Comparison of ENCODE assay signal across 19 mouse cellular contexts in genomic region chr9:41126723-41127122, GRCm38 (mm10).
"Had no signal": no experiment of that assay in that cellular context is flagged by ENCODE, and none has a peak within 500 bp of the region (broad histone marks: within the 10 kb centered on the region; RNA-seq: fewer than 3 reads in every experiment).

No protein-coding gene starts in this region.

- H3K4me2 ChIP-seq: liver, embryonic 13.5 days; liver, embryonic 15.5 days; lung, embryonic 15.5 days; midbrain, embryonic 11.5 days; midbrain, embryonic 13.5 days; midbrain, embryonic 15.5 days; neural tube, embryonic 12.5 days; stomach, embryonic 15.5 days had no signal

- ATAC-seq: liver, postnatal 0 days; lung, postnatal 0 days; midbrain, embryonic 13.5 days; midbrain, embryonic 15.5 days had no signal

- H3K4me1 ChIP-seq: stomach, embryonic 15.5 days had no signal

- H3K9ac ChIP-seq: liver, embryonic 13.5 days; liver, embryonic 15.5 days; liver, postnatal 0 days; lung, embryonic 15.5 days; midbrain, embryonic 13.5 days; midbrain, embryonic 15.5 days; neural tube, embryonic 12.5 days; stomach, embryonic 15.5 days had no signal

- H3K4me3 ChIP-seq: liver, embryonic 13.5 days; liver, embryonic 15.5 days; lung, embryonic 15.5 days; midbrain, embryonic 13.5 days; midbrain, embryonic 15.5 days; neural tube, embryonic 12.5 days; stomach, embryonic 15.5 days had no signal

- H3K27me3 ChIP-seq: liver, embryonic 13.5 days; liver, embryonic 15.5 days; lung, embryonic 15.5 days; midbrain, embryonic 13.5 days; midbrain, embryonic 15.5 days; neural tube, embryonic 12.5 days; stomach, embryonic 15.5 days had no signal

- H3K9me3 ChIP-seq: liver, embryonic 13.5 days; liver, embryonic 15.5 days; lung, embryonic 15.5 days; midbrain, embryonic 13.5 days; midbrain, embryonic 15.5 days; neural tube, embryonic 12.5 days; stomach, embryonic 15.5 days had no signal

- DNase-seq: liver, embryonic 13.5 days; liver, postnatal 0 days; lung, adult 2 months; lung, postnatal 14 days; lung, postnatal 36 days; right cerebral cortex, postnatal 14 days; thymus, adult 2 months; thymus, postnatal 25 days; thymus, postnatal 4 days had no signal

- H3K36me3 ChIP-seq: liver, embryonic 13.5 days; liver, embryonic 15.5 days; lung, embryonic 15.5 days; midbrain, embryonic 13.5 days; midbrain, embryonic 15.5 days; neural tube, embryonic 12.5 days; stomach, embryonic 15.5 days had no signal

- H3K27ac ChIP-seq: liver, embryonic 13.5 days; liver, embryonic 15.5 days; lung, embryonic 15.5 days; macrophage; midbrain, embryonic 13.5 days; midbrain, embryonic 15.5 days; neural tube, embryonic 12.5 days; stomach, embryonic 15.5 days; stomach, postnatal 0 days had no signal
